Mouse (Mus musculus): Measurements from ENCODE around the gene Dexi. TPM values are rescaled to one million over a fixed set of nuclear protein-coding genes. Genes with fewer than 3 reads are reported as not detected.

Gene Dexi
- polyA plus RNA-seq, 1 experiment from 2014 or later = 18.4 TPM

GRCm38 (mm10) chr16:10467391-10468107, 75.3 kb downstream of the Dexi start:
- Histone ChIP-seq H3K27ac (no peak overlapping the region), H3K36me3 (no peaks in the 10 kb centered on the region), H3K4me3 (replicated peaks) (no peak overlapping the region), H3K27me3 (no peaks in the 10 kb centered on the region), H3K4me1 (no peaks in the 10 kb centered on the region), H3K9ac (no peak overlapping the region), H3K9me3 (replicated peaks) (no peaks in the 10 kb centered on the region), H3K4me2 (no peak overlapping the region)
- 30% methylated on average over 11 of the region's 11 CpGs for WGBS
- no peak for ATAC-seq (replicated peaks; ENCODE audit: low FRiP score)

- 17% methylated on average over 4 of the region's 4 CpGs for WGBS
- ATAC-seq (replicated peaks; ENCODE audit: low FRiP score) = 0 out of 2 replicates have a peak, but pooled peaks have one; percentile 46
- H3K4me2 ChIP-seq = no peak overlapping the region
- H3K27me3 ChIP-seq = no peaks in the 10 kb centered on the region
- H3K9ac ChIP-seq = no peak overlapping the region
- no peak overlapping the region for H3K27ac ChIP-seq
- no peaks in the 10 kb centered on the region for H3K9me3 ChIP-seq (replicated peaks)
- no peak overlapping the region for H3K4me3 ChIP-seq (replicated peaks)
- H3K36me3 ChIP-seq = no peaks in the 10 kb centered on the region
- no peaks in the 10 kb centered on the region for H3K4me1 ChIP-seq
Measured at GRCm38 (mm10) chr16:10465011-10465681, 77.7 kb downstream of the Dexi start.

GRCm38 (mm10) chr16:10461178-10461577, 81.7 kb downstream of the Dexi start:
- Histone ChIP-seq H3K27ac (no peak overlapping the region), H3K9me3 (replicated peaks) (no peaks in the 10 kb centered on the region), H3K4me2 (no peak overlapping the region), H3K9ac (no peak overlapping the region), H3K27me3 (no peaks in the 10 kb centered on the region), H3K4me1 (no peaks in the 10 kb centered on the region), H3K36me3 (no peaks in the 10 kb centered on the region), H3K4me3 (replicated peaks) (no peak overlapping the region)
- 77% methylated on average over 2 of the region's 2 CpGs for WGBS
- ATAC-seq (replicated peaks; ENCODE audit: low FRiP score) = no peak

DNA sequence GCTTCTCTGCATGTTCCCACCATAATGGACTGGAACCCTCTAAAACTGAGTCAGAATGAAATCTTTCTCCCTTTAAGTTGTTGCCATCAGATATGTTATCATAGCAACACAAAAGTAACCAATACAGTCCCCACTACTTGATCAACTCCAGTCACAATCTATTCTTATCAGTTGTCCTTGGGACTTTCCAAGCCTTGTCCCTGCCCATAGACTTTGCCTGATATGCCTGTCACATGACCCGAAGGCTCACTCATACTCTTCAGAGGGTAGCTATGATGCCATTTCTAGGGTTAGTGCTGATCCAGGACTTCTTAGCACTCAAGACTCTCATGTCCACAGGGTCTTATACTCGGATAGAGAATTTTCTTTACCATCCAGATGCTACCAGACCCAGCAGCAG, 82.7 kb downstream of the Dexi start:
- Histone ChIP-seq H3K27me3 (no peaks in the 10 kb centered on the region), H3K9me3 (replicated peaks) (no peaks in the 10 kb centered on the region), H3K4me3 (replicated peaks) (no peak overlapping the region), H3K4me1 (peaks cover 5% of the 10 kb centered on the region; the same call in 1 of the 2 replicates), H3K27ac (no peak overlapping the region), H3K36me3 (no peaks in the 10 kb centered on the region), H3K9ac (no peak overlapping the region), H3K4me2 (no peak overlapping the region)
- no peak for ATAC-seq (replicated peaks; ENCODE audit: low FRiP score)
- 77% methylated on average over 2 of the region's 2 CpGs for WGBS

GRCm38 (mm10) chr16:10454583-10454974, 88.3 kb downstream of the Dexi start:
- Histone ChIP-seq H3K9me3 (replicated peaks) (no peaks in the 10 kb centered on the region), H3K4me1 (peaks cover 18% of the 10 kb centered on the region), H3K4me2 (no peak overlapping the region), H3K4me3 (replicated peaks) (no peak overlapping the region), H3K9ac (no peak overlapping the region), H3K27me3 (no peaks in the 10 kb centered on the region), H3K27ac (peak overlapping the region; percentile 33; the same call in 1 of the 2 replicates), H3K36me3 (no peaks in the 10 kb centered on the region)
- 6% methylated on average over 3 of the region's 3 CpGs for WGBS
- peak; percentile 64; the same call in 1 of the 2 replicates for ATAC-seq (replicated peaks; ENCODE audit: low FRiP score)

DNA sequence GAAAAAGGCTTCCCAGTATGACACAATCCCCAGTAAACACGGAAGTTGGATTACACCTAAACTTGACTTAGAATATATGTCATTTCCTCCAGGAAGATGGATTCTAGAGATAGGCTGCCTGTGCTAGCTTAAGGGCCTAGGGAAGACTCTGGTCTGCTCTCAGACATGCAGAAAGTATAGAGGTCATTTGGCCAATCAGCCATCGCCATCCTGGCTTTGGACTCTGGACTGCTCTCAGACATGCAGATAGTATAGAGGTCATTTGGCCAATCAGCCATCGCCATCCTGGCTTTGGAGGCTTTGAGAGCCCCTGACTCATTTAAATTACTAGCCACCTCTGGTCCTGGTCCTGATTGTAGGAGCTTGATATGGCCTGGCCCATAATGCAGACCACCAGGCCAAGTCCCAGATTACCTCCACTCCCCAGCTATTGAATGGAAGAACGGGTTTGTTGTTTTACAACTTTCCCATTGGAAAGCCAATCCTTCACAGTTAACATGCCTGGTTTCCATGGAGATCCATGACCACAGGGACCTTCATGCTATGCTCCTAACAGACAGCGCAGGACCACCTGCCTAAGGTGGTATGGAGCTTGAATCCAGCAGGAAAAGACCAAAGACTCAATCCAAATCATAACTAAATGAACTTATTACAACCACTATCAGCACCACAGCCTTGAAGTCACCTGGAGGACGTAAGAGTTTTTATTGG, 88.8 kb downstream of the Dexi start:
- Histone ChIP-seq H3K4me1 (peaks cover 18% of the 10 kb centered on the region), H3K9me3 (replicated peaks) (no peaks in the 10 kb centered on the region), H3K27ac (peak overlapping the region; percentile 33; the same call in 1 of the 2 replicates), H3K36me3 (no peaks in the 10 kb centered on the region), H3K27me3 (no peaks in the 10 kb centered on the region), H3K4me2 (no peak overlapping the region), H3K4me3 (replicated peaks) (no peak overlapping the region), H3K9ac (no peak overlapping the region)
- no peak for ATAC-seq (replicated peaks; ENCODE audit: low FRiP score)
- 48% methylated on average over 6 of the region's 6 CpGs for WGBS

Other genes starting within 250 kb of the Dexi start
- gene Emp2, start 229.1 kb downstream of the Dexi start, polyA plus RNA-seq (2015; fragmentation: Nextera tagmentation; extraction: Ambion mirVana) = 18.5 and 19.6 TPM in 2 replicates
- 0.91 and 1.1 TPM in 2 replicates for gene Tekt5, start 147.6 kb downstream of the Dexi start, polyA plus RNA-seq (2015; fragmentation: Nextera tagmentation; extraction: Ambion mirVana)
- gene Nubp1, start 131.1 kb downstream of the Dexi start, polyA plus RNA-seq (2015; fragmentation: Nextera tagmentation; extraction: Ambion mirVana) = 68.3 and 70.7 TPM in 2 replicates
- gene Tvp23a, start 95.7 kb downstream of the Dexi start, polyA plus RNA-seq (2015; fragmentation: Nextera tagmentation; extraction: Ambion mirVana) = 12.7 and 15.8 TPM in 2 replicates
- gene Ciita, start 63.0 kb downstream of the Dexi start, polyA plus RNA-seq (2015; fragmentation: Nextera tagmentation; extraction: Ambion mirVana) = 0.49 and 1.0 TPM in 2 replicates
- 34.7 and 35.0 TPM in 2 replicates for gene Clec16a, start 2.3 kb upstream of the Dexi start, polyA plus RNA-seq (2015; fragmentation: Nextera tagmentation; extraction: Ambion mirVana)
- 6.9 and 7.8 TPM in 2 replicates for gene Socs1, start 242.5 kb upstream of the Dexi start, polyA plus RNA-seq (2015; fragmentation: Nextera tagmentation; extraction: Ambion mirVana)
- gene Tnp2, start 245.6 kb upstream of the Dexi start, polyA plus RNA-seq (2015; fragmentation: Nextera tagmentation; extraction: Ambion mirVana) = not detected in 2 replicates
- gene Prm3, start 247.9 kb upstream of the Dexi start, polyA plus RNA-seq (2015; fragmentation: Nextera tagmentation; extraction: Ambion mirVana) = not detected in 2 replicates